Mouse (Mus musculus) erythroblast, embryonic 14.5 days (primary cell): ENCODE data around the gene Gm45837.

Source experiments
- GATA1 ChIP-seq: IDR thresholded peaks from 2 replicates; pipeline ENCODE4 v1.6.1; 2012; ENCODE audit warnings: low read length, inconsistent platforms, mixed read lengths
- TAL1 ChIP-seq: IDR thresholded peaks from 3 replicates; pipeline ENCODE4 v1.6.1; 2012; ENCODE audit warnings: low read length, inconsistent platforms, mixed read lengths

- TF ChIP-seq GATA1: no peak
- no peak for TF ChIP-seq TAL1
Measured at GRCm38 (mm10) chr7:101456789-101457188, 46.1 kb downstream of the Gm45837 start.
